Mouse (Mus musculus) gastrocnemius, adult 18-20 months (tissue): Measurements from ENCODE around the gene Daxx. TPM values are rescaled to one million over a fixed set of nuclear protein-coding genes. Genes with fewer than 3 reads are reported as not detected.

Source experiments
- microRNA-seq: library from miRNA; unstranded; fragments of <30 nt; microRNA quantifications from one replicate; pipeline ENCODE4 v1.2.0, GENCODE M21; 2021
- total RNA-seq, 2 experiments: library from RNA; stranded (reverse); gene quantifications; 2 replicates each; pipeline ENCODE4 v1.2.3; 2021

The Daxx gene
- total RNA-seq, 2 experiments from 2014 or later = 12.0 to 13.7 TPM

Small RNA genes lying within 50 kb of the gene (microRNA-seq; reads per million reads assigned to microRNA genes)
- not detected for gene Gm27740

Other genes starting within 250 kb of the Daxx start
- 10 to 100 TPM; 62.1 to 74.1 TPM for gene Hnrnpm, start 222.6 kb upstream of the Daxx start, total RNA-seq
- 10 to 100 TPM; 87.2 to 90.6 TPM for gene March2, start 190.7 kb upstream of the Daxx start, total RNA-seq
- 100 to 1,000 TPM; 138 to 142 TPM for gene Rab11b, start 148.9 kb upstream of the Daxx start, total RNA-seq
- 1 to 10 TPM; 4.3 to 6.6 TPM for gene Angptl4, start 127.6 kb upstream of the Daxx start, total RNA-seq
- 10 to 100 TPM; 13.4 to 16.6 TPM for gene Kank3, start 98.9 kb upstream of the Daxx start, total RNA-seq
- 100 to 1,000 TPM; 586 to 627 TPM for gene Rps28, start 84.9 kb upstream of the Daxx start, total RNA-seq
- 100 to 1,000 TPM; 375 to 377 TPM for gene Ndufa7, start 84.8 kb upstream of the Daxx start, total RNA-seq
- 10 to 100 TPM; 14.8 to 15.2 TPM for gene Cd320, start 66.3 kb upstream of the Daxx start, total RNA-seq
- gene Gm7029, start 35.6 kb upstream of the Daxx start, total RNA-seq = not detected
- under 1 TPM in 1 of 2 experiments, not detected in 1; 0.34 TPM for gene Kifc1, start 18.8 kb upstream of the Daxx start, total RNA-seq
- not detected for gene Platr17, start 4.3 kb upstream of the Daxx start, total RNA-seq
- gene Tapbp, start 6.5 kb downstream of the Daxx start, total RNA-seq = 10 to 100 TPM; 30.2 to 31.7 TPM
- gene Zbtb22, start 6.5 kb downstream of the Daxx start, total RNA-seq = 10 to 100 TPM; 14.2 to 16.4 TPM
- 10 to 100 TPM; 26.4 to 31.9 TPM for gene Rgl2, start 20.1 kb downstream of the Daxx start, total RNA-seq
- gene Pfdn6, start 30.9 kb downstream of the Daxx start, total RNA-seq = 10 to 100 TPM; 64.8 to 68.8 TPM
- 1 to 10 TPM; 8.7 to 8.8 TPM for gene Wdr46, start 31.2 kb downstream of the Daxx start, total RNA-seq
- 1 to 10 TPM; 1.5 to 1.7 TPM for gene B3galt4, start 42.1 kb downstream of the Daxx start, total RNA-seq
- gene Vps52, start 46.4 kb downstream of the Daxx start, total RNA-seq = 10 to 100 TPM; 29.6 to 33.5 TPM
- gene Rps18, start 46.6 kb downstream of the Daxx start, total RNA-seq = 100 to 1,000 TPM; 367 to 381 TPM
- gene H2-K1, start 90.9 kb downstream of the Daxx start, total RNA-seq = 10 to 100 TPM; 47.2 to 57.7 TPM
- 10 to 100 TPM; 12.5 to 13.5 TPM for gene Ring1, start 115.3 kb downstream of the Daxx start, total RNA-seq
- gene H2-Ke6, start 118.6 kb downstream of the Daxx start, total RNA-seq = 10 to 100 TPM; 80.3 to 82.1 TPM
- gene Slc39a7, start 122.3 kb downstream of the Daxx start, total RNA-seq = 10 to 100 TPM; 41.0 to 50.2 TPM
- gene Rxrb, start 122.4 kb downstream of the Daxx start, total RNA-seq = 10 to 100 TPM; 34.9 to 37.0 TPM
- gene Col11a2, start 130.0 kb downstream of the Daxx start, total RNA-seq = 1 to 10 TPM; 2.9 TPM
- gene H2-Oa, start 182.9 kb downstream of the Daxx start, total RNA-seq = not detected
- 1 to 10 TPM; 2.6 to 3.2 TPM for gene H2-DMa, start 210.1 kb downstream of the Daxx start, total RNA-seq
- 10 to 100 TPM; 71.6 to 77.3 TPM for gene Brd2, start 213.2 kb downstream of the Daxx start, total RNA-seq
- under 1 TPM; 0.17 to 0.53 TPM for gene H2-DMb2, start 233.9 kb downstream of the Daxx start, total RNA-seq
- gene H2-DMb1, start 243.7 kb downstream of the Daxx start, total RNA-seq = under 1 TPM; 0.16 to 0.78 TPM